Mouse (Mus musculus) heart, adult 2 months (tissue): Measurements from ENCODE around the gene Nme8. TPM values are rescaled to one million over a fixed set of nuclear protein-coding genes. Genes with fewer than 3 reads are reported as not detected.

Experiments
- DNase-seq, 2 experiments: peaks; one replicate each; pipeline ENCODE4 v3.0.0; 2021
- H3K27ac ChIP-seq: fragments of 200-600 bp; 2 replicates; pipeline ENCODE4 v1.8.1; 2022
- H3K27me3 ChIP-seq: fragments of 200-500 bp; 2 replicates; pipeline ENCODE4 v1.6.1; 2012; ENCODE audit warnings: mild to moderate bottlenecking, low read length, inconsistent platforms, mixed read lengths; ENCODE audit not compliant: control insufficient read depth, insufficient read depth
- H3K36me3 ChIP-seq: fragments of 200-500 bp; 2 replicates; pipeline ENCODE4 v1.6.1; 2012; ENCODE audit warnings: low read length, inconsistent platforms; ENCODE audit not compliant: control insufficient read depth, insufficient read depth
- H3K4me1 ChIP-seq: fragments of 200-500 bp; 2 replicates; pipeline ENCODE4 v1.6.1; 2011; ENCODE audit warnings: low read length; ENCODE audit not compliant: control insufficient read depth, insufficient read depth
- H3K4me3 ChIP-seq: fragments of 200-600 bp; 2 replicates; pipeline ENCODE4 v1.8.1; 2022
- H3K79me2 ChIP-seq: fragments of 200-500 bp; replicated peaks from 2 replicates; pipeline ENCODE4 v1.6.1; 2012; ENCODE audit warnings: mild to moderate bottlenecking, inconsistent platforms, low read length, moderate library complexity, mixed read lengths; ENCODE audit not compliant: control insufficient read depth, insufficient read depth
- H3K9ac ChIP-seq: fragments of 200-500 bp; 2 replicates; pipeline ENCODE4 v1.6.1; 2012; ENCODE audit warnings: low read depth, mild to moderate bottlenecking, control low read depth, inconsistent platforms, low read length, mixed read lengths
- CTCF ChIP-seq: fragments of 200-600 bp; IDR thresholded peaks from 2 replicates; pipeline ENCODE4 v1.8.1; 2022; ENCODE audit warnings: antibody characterized with exemption, mild to moderate bottlenecking, moderate library complexity
- EP300 ChIP-seq: fragments of 200-500 bp; IDR thresholded peaks from 2 replicates; pipeline ENCODE4 v1.6.1; 2011; ENCODE audit warnings: low read depth, low read length, control low read depth; ENCODE audit not compliant: insufficient read depth
- POLR2A ChIP-seq: fragments of 200-500 bp; IDR thresholded peaks from 2 replicates; pipeline ENCODE4 v1.6.1; 2011; ENCODE audit warnings: mild to moderate bottlenecking, low read depth, low read length, control low read depth; ENCODE audit not compliant: insufficient read depth
- WGBS: fragments of 180-500 bp; shearing (Covaris S2); methylation state at CpG from one replicate; pipeline ENCODE4 v1.1.7; 2018; 5-methylcytosine and 5-hydroxymethylcytosine counted together
- intact Hi-C: fragments of 180-260 bp; cut with DNase I; formaldehyde crosslinking; loops from one replicate; pipeline ENCODE4 v1.15.1; 2025
- polyA plus RNA-seq: library from polyadenylated mRNA; depleted of rRNA; stranded (reverse); fragments of >200 nt; gene quantifications from 2 replicates; pipeline ENCODE4 v1.2.3, GENCODE M21; 2012; rRNA removed
- total RNA-seq, 2 experiments: library from RNA; stranded (reverse); gene quantifications; 2 replicates each; pipeline ENCODE4 v1.2.3; 2021

Nme8 gene
- total and polyA plus RNA-seq, 3 experiments = not detected

DNA sequence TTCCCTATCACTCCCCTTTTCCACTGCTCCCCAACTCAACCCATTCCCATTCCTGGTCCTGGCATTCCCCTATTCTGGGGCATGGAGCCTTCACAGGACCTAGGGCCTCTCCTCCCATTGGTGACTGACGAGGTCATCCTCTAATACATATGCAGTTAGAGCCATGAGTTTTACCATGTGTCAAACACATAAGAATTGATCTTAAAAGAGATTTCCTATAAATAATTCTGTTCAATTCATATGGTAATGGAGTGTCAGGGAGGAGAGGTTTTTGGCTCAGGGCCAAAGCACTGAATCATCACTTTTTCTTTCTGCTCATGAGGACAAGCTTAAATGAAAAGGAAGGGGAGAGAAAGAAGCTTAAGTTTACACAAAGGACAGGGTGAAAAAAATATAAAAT, 85.2 kb downstream of the Nme8 start:
- no peaks in the 10 kb centered on the region for H3K27me3 ChIP-seq
- intact Hi-C loops = no loop called here
- no peaks in the 10 kb centered on the region for H3K79me2 ChIP-seq
- no peaks in the 10 kb centered on the region for H3K36me3 ChIP-seq
- H3K4me3 ChIP-seq = no peak overlapping the region
- H3K9ac ChIP-seq = no peak overlapping the region
- H3K27ac ChIP-seq = no peak overlapping the region
- no peak for DNase-seq
- no peaks in the 10 kb centered on the region for H3K4me1 ChIP-seq
- TF ChIP-seq EP300 = no peak
- no peak for TF ChIP-seq POLR2A
- TF ChIP-seq CTCF = no peak
- WGBS = 83% methylated on average over 1 of the region's 1 CpGs

DNA sequence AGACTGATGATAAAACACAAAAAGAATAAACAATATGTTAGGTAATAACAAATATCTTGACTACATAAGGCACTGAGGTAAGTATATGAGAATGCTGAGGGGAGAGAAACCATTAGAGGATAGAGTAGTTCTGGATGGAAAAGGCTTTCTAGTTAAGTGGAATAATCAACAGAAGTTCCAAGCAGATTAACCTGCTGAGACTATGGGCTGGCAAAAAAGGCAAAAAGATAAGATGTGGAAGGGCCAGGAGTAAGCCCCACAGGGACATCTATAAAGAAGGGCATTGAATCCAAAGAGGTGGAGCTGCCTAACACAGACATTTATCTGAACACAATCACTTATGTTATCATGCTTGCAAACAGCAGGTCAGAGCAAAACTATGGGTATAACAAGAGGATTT, 89.5 kb downstream of the Nme8 start:
- intact Hi-C loops = no loop called here
- Histone ChIP-seq H3K27ac (no peak overlapping the region), H3K79me2 (no peaks in the 10 kb centered on the region), H3K4me1 (no peaks in the 10 kb centered on the region), H3K9ac (no peak overlapping the region), H3K4me3 (no peak overlapping the region), H3K36me3 (no peaks in the 10 kb centered on the region), H3K27me3 (no peaks in the 10 kb centered on the region)
- no peak for TF ChIP-seq CTCF
- no peak for TF ChIP-seq EP300
- TF ChIP-seq POLR2A = no peak
- no peak for DNase-seq

DNA sequence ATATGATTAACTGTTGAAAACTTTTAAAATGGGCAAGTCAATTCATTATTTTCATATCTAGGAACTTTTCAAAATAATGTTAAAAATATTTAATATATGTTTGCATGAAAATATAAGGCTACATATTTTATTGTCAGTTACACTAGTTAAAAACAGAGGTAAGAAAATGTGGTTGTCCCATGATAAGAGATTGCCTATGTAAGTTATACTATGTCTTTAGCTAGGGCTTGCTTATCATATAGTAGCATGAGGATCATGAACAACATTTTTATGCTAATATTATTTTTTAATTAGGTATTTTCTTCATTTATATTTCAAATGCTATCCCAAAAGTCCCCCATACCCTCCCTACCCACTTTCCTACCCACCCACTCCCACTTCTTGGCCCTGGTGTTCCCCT, 92.7 kb downstream of the Nme8 start:
- Histone ChIP-seq H3K27ac (no peak overlapping the region), H3K27me3 (no peaks in the 10 kb centered on the region), H3K4me3 (no peak overlapping the region), H3K9ac (no peak overlapping the region), H3K36me3 (no peaks in the 10 kb centered on the region), H3K4me1 (no peaks in the 10 kb centered on the region), H3K79me2 (no peaks in the 10 kb centered on the region)
- DNase-seq = no peak
- TF ChIP-seq POLR2A (no peak), CTCF (no peak), EP300 (no peak)
- intact Hi-C loops = no loop called here

DNA sequence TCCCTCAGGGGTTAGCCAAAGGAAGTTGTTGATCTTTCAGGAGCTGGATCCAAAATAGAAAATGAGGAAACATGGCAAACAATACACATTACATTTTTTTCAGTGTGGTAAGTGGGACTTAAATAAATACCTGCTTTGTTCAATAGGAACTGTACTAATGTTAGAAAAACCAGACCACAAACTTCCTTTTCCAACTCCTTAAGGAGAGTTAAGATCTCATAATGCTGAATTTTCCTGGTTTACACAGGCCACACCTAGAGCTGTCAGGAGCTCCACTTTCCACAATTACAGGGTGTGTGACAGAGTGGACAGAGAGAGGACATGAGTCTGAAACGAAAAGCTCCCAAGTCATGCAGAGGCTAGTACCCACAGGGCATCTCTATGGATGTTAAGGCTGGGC, 93.9 kb downstream of the Nme8 start:
- no peak for DNase-seq
- Histone ChIP-seq H3K27me3 (no peaks in the 10 kb centered on the region), H3K4me1 (no peaks in the 10 kb centered on the region), H3K4me3 (no peak overlapping the region), H3K9ac (no peak overlapping the region), H3K79me2 (no peaks in the 10 kb centered on the region), H3K36me3 (no peaks in the 10 kb centered on the region), H3K27ac (no peak overlapping the region)
- whole genome bisulfite sequencing = 66% methylated on average over 1 of the region's 1 CpGs
- TF ChIP-seq POLR2A (no peak), CTCF (no peak), EP300 (no peak)
- intact Hi-C loops = no loop called here

DNA sequence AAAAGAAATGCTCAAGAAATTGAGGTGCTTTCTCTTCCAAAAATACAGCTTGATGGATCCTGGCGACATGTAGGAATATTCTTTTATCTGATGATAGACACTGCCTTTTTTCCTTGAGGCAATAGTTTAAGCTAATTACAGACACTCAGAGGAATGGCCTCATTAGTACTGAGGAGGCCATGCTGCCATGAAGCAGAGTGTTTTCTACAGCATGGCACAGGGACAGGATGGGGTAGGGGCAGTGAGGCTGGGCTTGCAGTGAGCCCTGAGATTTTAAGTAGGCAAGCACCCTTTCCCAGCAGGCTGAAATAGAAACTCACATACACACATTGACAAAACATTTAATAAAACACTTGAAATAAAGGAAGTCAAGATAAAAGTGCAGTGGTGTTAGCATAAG, 95.1 kb downstream of the Nme8 start:
- no peaks in the 10 kb centered on the region for H3K79me2 ChIP-seq

DNA sequence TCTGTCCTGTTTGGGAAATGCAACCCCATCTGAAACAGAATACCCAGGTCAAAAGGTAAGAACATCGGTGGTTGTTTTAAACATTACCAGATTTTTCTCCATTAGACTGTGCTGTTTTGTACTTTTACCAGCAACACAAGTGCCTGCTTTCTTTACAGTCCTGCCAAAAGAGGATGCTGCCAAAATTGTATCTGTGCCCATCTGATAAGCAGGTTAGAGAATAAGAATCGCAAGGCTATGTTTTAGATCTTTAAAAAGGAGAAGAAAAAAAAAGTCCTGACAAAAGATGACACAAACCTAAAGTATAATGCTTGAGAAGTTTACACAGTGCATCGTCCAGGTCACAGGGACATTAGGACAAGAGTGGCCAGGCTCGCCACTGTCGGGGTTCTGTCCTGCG, 98.4 kb downstream of the Nme8 start:
- no peak overlapping the region for H3K4me3 ChIP-seq
- H3K27me3 ChIP-seq = no peaks in the 10 kb centered on the region
- WGBS = 69% methylated on average over 6 of the region's 6 CpGs
- no peak overlapping the region for H3K9ac ChIP-seq
- H3K79me2 ChIP-seq = no peaks in the 10 kb centered on the region
- H3K36me3 ChIP-seq = no peaks in the 10 kb centered on the region
- no peaks in the 10 kb centered on the region for H3K4me1 ChIP-seq
- intact Hi-C loops = no loop called here
- no peak for DNase-seq
- no peak for TF ChIP-seq CTCF
- TF ChIP-seq POLR2A = no peak
- TF ChIP-seq EP300 = no peak
- H3K27ac ChIP-seq = no peak overlapping the region

More for the DNA sequence above, 95.1 kb downstream of the Nme8 start:
- H3K36me3 ChIP-seq = no peaks in the 10 kb centered on the region
- WGBS = 81% methylated on average over 1 of the region's 1 CpGs
- no peak overlapping the region for H3K9ac ChIP-seq
- H3K4me3 ChIP-seq = no peak overlapping the region
- DNase-seq = no peak
- TF ChIP-seq CTCF (no peak), POLR2A (no peak), EP300 (no peak)
- H3K4me1 ChIP-seq = no peaks in the 10 kb centered on the region
- no peaks in the 10 kb centered on the region for H3K27me3 ChIP-seq
- no peak overlapping the region for H3K27ac ChIP-seq
- intact Hi-C loops = no loop called here

DNA sequence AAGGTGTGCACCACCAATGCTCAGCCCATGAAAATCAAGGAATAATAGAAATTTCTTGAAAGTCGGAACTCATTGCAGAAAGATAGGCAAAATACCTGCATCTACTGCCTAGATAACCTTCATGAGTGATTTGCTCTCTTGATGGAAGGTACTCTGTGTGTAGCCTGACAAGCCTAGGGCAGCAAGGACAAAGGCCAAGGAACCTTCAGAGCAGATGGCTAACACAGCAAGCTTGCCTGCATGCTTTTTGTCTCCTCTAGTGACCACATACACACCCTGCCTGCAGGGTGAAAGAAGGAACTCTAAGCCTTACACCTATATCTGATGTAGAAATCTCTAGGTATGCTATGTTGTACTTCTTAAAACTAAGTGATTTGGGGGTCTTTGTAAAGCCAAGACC, 102.5 kb downstream of the Nme8 start:
- 94% methylated on average over 1 of the region's 1 CpGs for WGBS

More for the DNA sequence above, 102.5 kb downstream of the Nme8 start:
- no peak for DNase-seq
- Histone ChIP-seq H3K27me3 (no peaks in the 10 kb centered on the region), H3K4me3 (no peak overlapping the region), H3K4me1 (no peaks in the 10 kb centered on the region), H3K79me2 (no peaks in the 10 kb centered on the region), H3K27ac (no peak overlapping the region), H3K36me3 (no peaks in the 10 kb centered on the region), H3K9ac (no peak overlapping the region)
- TF ChIP-seq CTCF (no peak), POLR2A (no peak), EP300 (no peak)
- intact Hi-C loops = no loop called here

Other genes starting within 250 kb of the Nme8 start
- 10 to 100 TPM; 14.1 to 20.4 TPM for gene Epdr1, start 77.9 kb downstream of the Nme8 start, total RNA-seq
- gene Epdr1, start 77.9 kb downstream of the Nme8 start, polyA plus RNA-seq = 23.3 and 29.9 TPM in 2 replicates
- gene Sfrp4, start 74.7 kb downstream of the Nme8 start, total RNA-seq = under 1 TPM; 0.31 to 0.32 TPM
- 1.1 and 1.3 TPM in 2 replicates for gene Sfrp4, start 74.7 kb downstream of the Nme8 start, polyA plus RNA-seq
- gene Gpr141, start 126.5 kb upstream of the Nme8 start, total RNA-seq = not detected
- gene Gpr141, start 126.5 kb upstream of the Nme8 start, polyA plus RNA-seq = 0.64 TPM in 1 of 2 replicates, not detected in the other